Mouse (Mus musculus) bone marrow macrophage, adult 2 months (primary cell): ENCODE measurements at regions not wholly inside any gene's neighbourhood (a gene's known extent, or its start where the extent isn't known, plus 50 kb on each side); places are given as distances from the start of the nearest gene placed in this dataset.
"Not testable (repeated sequence)": the region's sequence is repeated elsewhere in the genome, so short reads cannot be mapped to it uniquely, and the experiment has no call there.

Experiments used
- CTCF ChIP-seq: IDR thresholded peaks from 2 replicates; pipeline ENCODE4 v1.5.1; 2012; ENCODE audit warnings: low read depth, mild to moderate bottlenecking, low read length, moderate library complexity
- POLR2A ChIP-seq: IDR thresholded peaks from 2 replicates; pipeline ENCODE4 v1.6.1; 2012; ENCODE audit warnings: mild to moderate bottlenecking, low read depth, low read length, borderline replicate concordance

DNA sequence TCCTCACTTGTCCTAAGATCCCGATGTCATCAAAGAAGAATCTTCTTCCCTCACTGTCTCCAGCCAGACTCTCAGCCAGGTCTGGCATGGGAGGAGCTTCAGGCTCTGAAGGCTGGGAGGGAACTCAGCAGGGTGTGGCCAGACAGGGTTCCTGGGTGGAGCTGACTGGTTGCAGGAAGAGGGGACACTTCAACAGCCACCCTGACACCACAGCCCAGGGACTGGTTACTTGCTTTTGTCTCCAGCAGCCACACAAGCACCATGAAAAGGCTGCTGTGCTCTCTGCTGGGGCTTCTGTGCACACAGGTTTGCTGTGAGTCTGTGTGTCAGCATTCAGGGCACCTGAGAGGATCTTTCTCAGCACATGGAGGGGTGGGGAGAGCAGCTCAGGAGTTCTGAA, 577.0 kb upstream of the Olfr1507 start:
- TF ChIP-seq CTCF, POLR2A: not testable (repeated sequence)
